Mouse (Mus musculus) A20 (cell line): ENCODE measurements around the gene Kbtbd12.

Experiments used
- DNase-seq: peaks from one replicate; pipeline ENCODE4 v3.0.0-alpha.2; 2011; ENCODE audit warnings: low read depth, low spot score

Gene Kbtbd12

DNA sequence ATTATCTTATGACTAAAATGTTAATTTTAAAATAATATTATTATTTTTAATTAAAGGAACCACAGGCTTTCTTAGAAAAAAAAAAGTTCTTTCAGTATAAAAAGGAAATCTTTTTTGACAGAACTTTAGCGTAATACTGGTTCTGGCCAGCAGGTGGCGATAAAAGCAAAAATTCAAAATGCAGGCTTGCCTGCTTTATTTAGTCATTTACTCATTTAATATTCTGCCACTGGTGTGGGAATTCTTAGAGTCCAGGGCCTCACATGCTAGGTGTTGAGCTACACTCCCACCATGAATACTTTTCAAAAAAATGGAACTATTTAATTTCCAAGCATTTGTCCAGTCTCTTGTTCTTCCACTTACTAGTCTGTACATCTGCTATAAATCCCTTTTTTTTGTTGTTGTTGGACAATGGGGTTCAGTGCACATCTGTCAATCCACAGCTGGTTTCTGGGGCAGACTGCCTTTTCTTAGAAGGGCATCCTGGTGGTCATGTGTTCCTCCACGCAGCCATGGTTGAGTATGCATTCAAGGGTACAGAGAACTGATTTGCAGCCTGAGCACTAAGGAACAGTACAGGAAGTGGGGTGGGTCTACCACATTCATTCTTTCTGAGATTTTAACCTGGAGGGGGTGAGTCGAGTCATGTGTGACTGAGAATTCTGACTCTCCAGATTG lies 88.5 kb downstream of the Kbtbd12 start:
- DNase-seq: peak; percentile 53

DNA sequence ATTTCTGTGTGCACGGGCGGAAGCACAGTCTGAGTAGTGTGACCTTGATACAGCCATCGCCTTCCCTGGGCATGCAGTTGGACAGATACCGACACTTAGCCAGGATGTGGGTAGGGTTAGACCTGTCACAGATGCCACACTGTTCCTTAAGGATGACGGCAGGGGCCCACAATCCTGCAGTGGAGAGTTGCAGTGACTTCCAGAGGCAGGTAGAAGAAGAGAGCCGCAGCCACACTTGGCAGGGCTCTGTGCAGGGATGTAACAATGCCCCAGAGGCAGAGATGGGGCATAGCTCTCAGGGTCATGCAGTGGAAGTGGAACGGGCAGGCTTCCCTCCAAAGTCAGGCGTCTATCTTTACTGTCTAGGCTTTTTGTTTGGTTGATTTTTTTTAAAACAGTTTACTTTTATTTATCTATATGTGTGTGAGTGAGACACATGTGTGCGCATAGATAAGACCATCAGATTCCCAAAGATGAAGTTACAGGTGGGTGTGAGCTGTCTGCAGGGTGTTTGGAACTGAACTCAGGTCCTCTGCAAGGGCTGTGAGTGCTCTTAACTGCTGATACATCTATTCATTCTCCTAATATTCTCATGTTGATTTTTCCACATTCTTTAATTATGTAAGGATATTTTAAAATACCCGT lies 89.2 kb downstream of the Kbtbd12 start:
- no peak for DNase-seq

DNA sequence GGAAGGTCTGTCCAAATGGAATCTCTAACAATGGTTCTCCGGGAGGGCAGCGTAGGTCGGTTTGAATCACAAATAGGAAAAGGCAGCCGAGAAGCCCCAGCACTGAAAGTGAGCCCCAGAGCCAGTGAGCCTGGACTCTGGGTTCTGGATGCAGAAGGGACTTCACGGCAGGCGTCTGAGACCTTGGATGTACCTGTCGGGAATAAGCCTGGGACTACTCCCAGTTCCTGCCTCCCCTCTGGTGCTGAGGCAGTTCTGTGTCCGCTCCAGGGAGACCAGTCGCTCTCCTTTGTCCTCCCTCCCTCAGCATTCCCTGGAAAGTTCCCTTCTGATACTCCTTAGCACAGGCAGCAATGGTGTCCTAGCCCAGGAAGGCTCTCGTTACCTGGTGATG lies 92.4 kb downstream of the Kbtbd12 start:
- no peak for DNase-seq

DNA sequence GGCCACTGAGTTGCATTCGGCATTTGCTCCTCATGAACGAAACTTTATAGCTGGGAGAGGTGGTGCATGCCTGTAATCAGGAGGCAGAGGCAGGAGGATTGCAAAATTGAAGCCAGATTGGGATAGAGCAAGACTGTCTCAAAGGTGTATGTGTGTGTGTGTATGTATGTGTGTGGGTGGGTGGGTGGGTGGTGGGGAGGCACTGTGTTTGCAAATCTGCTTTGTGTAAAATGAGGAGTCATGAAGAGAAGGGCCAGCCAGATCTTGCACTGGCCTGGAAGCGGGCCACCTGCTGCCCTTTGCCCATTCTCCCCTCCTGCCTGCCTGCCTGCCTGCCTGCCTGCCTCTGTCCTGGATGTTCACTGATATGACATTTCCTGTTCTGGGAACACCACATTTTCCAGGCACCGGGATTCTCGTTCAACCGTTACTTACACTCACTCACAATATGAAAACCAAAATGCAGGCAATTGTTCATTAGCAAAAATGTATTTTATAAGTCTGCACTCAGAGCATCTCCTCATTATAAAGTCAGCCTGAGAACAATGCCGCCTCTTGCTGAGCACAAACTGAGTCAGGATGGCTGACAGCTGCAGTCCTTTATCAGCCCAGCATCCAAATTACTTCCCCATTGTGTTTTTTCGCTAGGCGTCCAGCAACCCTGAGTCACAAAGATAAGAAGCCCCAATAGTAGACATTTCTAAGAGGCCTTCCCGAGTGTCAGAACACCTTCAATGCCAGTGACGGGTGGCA lies 92.9 kb downstream of the Kbtbd12 start:
- no peak for DNase-seq

DNA sequence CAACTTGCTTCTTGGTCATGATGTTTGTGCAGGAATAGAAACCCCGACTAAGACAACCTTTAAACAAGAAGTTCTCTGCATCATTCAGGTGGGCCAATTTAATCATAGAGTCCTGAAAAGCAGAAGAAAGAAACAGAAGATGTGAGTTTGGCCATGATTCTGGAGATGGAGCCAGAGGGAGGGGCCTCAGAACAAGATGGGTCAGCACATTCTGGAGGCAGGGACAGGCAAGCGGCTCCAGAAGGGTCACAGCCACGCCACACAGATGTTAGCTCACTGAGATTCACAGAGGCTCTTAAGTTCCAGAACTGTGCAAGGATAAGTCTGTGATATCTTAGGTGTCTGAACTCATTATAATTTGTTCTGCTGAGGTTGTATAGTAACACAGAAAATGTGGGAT lies 93.5 kb downstream of the Kbtbd12 start:
- DNase-seq: no peak

DNA sequence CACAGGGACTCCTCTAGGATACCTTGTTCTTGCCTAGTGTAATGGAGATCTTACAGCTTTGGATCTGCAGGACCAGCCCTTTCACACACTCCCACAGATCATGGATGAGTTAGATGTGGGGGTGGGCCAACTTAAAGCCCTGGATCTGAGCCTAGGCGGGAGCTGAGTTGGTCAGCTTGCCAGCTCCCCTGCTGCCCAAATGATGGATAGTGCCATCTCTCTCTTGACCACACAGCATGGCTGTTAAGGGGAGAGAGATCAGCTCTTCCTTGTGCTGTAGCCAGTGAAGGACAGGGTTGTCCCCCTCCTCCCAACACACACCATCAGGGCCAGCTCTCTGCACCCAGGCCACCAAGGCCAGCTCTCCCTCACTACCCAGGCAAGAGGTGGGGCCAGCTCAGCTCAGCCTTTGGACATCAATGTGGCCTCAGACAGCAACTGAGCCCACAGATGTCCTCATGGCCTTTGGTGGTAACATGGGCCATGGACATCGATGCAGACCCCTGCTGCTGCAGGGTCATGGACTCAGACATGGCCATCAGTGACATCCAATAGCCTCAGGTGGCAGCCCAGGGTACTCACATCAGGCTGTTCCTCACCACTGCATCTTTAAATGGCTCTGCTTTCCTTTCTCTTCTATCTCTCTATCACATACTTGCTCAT lies 97.5 kb downstream of the Kbtbd12 start:
- DNase-seq: no peak

DNA sequence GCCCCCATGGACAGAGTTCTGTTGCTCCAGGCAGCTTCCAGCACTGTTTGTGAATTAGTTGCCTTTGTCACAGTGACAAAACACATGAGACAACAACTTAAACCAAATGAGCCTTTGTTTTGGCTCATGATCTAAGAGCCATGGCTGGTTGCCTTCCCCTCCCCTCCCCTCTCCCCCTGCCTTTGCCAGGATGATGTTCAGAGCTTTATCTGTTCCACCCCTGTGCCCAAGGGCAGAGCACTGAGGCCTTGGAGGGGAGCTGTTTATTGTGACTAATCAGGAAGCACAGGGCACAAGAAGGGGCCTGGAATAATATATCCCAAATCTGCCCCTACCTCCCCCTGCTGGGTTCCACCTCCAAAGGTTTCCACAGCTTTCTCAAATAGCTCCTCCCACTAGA lies 107.4 kb downstream of the Kbtbd12 start:
- DNase-seq: no peak

DNA sequence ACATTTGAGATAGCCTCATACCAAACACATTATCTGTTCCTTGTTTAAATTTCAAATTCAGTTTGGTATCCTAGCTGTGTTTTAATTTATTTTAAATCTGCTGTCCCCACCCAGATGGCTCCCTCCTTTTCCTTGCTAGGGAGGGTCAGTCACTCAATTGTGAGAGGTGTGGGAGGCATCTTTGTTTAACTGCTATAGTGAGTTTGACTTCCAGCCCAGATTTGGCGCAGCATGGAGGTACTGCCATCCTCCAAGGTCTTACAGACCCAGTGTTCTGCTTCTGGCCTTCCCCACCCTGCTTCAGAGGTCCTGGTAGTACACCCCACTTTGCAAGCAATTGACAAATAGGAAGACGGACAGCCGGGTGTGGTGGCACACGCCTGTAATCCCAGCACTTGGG lies 113.7 kb downstream of the Kbtbd12 start:
- DNase-seq: no peak

DNA sequence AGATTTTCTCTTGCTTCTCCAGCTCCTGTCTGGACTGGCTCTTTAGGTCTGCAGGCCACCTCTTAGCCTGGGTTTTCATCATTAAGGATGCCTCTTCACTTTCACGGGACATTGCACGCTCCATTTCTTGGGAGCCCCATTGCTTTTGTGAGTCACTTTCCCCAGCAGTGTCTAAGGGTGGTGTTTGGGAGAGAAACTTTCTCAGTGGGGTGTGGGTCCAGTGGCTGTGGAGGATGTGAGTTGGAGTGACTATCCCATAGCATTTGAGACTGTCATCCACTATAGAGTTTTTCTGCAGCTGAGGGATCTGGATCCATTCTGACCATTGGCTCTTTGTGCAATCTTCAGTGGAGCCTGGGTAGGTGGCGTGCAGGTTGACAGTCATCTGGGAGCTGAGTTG lies 114.3 kb downstream of the Kbtbd12 start:
- no peak for DNase-seq

DNA sequence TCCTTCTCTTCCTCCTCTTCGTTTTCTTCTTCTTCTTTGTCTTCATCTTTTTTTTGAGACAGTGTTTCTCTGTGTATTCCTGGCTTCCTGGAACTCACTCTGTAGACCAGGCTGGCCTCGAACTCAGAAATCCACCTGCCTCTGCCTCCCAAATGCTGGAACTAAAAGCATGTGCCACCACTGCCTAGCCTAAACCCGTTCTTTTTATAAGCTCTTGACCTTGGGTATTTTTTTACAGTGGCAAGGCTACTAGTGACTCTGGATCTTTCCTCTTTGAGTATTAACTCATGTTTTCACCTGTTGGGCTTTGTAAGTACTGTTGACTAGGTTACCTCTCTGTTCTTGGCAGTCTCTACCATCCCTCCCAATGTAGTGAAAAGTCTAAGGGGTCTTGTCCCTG lies 114.7 kb downstream of the Kbtbd12 start:
- no peak for DNase-seq

DNA sequence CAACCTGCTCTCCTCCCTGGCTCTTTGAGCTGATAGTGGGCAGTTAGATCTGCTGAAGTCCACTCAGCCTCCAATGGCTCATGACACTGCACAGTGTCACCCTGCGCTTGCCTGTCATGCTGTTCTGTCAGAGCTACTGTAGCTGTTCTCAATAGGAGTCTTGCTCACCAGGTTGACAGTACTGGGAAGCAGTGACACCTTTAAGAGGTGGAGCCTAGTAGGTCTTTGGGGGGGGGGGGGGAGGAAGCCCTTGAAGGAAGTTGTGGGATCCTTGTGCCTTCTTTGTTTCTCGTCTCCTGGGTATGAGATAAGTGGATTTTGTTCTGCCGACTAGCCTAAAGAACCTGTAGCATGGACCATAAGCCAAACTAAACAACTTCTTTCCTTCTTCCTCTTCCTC lies 115.1 kb downstream of the Kbtbd12 start:
- no peak for DNase-seq

DNA sequence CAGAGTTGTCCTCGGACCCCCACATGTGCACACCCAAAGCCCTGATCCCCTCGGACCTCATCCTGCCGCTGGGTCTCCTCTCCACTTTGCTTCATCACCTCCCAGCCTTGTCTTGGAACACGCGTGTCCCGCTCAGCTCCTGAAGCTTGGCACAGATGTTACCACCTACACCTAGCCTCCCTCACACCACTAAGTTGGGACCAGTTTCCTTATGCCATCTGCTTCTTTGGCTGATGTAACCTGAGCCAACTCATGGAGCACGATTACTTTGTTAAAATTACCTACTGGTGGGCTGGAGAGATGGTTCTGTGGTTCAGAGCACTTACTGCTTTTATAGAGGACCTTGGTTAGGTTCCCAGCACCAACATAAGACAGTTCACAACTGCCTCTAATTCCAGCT lies 115.9 kb downstream of the Kbtbd12 start:
- DNase-seq: no peak

DNA sequence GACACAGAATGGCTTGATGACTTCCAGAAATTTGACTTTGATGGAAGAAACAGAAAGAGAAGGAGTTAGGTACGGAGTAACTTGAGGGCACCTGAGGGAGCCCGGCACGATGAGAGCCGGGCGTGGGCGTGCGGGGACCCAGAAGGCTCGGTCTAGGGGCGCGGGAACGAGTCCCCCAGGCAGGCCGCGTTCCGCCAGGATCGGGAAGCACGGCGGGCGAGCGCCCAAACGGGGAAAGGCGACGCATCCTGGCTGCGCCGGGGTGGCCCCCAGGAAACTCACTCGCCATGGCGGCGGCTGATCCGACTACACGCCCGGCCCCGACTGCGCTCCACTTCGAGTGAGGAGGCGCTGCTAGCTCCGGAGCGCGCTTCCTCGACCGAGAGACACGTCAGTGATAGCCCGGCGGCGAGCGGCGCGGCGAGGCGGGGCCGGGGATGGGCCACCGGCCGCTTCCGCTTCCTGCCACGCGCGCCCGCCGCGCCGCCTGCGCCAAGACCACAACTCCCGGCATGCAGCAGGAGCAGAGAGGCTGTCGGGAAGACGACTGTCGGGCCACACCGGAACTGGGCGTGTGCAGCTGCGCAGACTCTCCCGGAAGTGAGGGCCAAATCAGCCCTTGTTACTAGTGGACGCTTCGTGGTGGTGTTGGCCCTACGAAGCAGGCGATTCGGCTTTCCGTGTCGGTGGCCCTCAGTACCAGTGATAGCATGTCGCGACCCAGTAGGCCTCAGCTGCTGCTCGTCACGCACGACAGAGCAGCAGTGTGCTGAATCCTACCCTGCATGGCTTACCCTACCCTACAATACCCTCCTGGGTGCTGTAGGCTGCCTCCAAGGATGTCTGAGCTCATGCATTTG lies 119.1 kb downstream of the Kbtbd12 start, which contains the start of gene Sec61a1:
Gene Sec61a1, minus strand, starts transcription at position 502 of the 860 bp plus-strand sequence.
- DNase-seq: peak; percentile 96

DNA sequence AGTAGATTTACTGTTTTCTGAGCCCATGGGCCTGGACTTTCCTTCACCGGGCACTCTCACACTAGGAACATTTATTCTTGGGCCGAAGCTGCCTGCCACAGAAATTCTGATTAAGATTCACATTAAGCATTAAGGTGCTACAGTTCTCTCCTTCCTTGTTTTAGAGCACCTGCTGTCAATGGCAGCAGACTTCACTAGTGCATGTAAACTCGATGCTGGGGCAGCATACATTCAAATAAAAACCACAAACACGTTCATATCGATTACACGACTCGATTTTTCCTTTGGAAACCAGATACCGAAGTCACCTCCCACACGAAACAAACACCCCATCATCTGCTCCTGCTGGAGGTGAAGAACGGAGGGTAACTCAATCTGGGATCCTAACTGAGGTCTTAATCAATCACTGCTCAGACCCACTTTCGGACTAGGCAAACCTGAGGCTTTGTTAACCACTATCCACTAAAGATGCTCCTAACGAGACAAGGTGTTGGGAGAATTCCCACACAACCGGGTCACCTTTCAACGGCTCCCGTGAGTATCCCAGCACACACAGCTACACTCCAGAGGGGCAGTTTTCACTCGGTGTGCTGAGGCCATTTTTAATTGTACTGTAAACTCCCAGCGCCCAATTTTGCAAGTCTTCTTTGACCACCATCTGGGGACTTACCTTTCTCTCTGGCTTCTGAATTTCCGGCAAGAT lies 119.9 kb downstream of the Kbtbd12 start:
- peak; percentile 49 for DNase-seq

DNA sequence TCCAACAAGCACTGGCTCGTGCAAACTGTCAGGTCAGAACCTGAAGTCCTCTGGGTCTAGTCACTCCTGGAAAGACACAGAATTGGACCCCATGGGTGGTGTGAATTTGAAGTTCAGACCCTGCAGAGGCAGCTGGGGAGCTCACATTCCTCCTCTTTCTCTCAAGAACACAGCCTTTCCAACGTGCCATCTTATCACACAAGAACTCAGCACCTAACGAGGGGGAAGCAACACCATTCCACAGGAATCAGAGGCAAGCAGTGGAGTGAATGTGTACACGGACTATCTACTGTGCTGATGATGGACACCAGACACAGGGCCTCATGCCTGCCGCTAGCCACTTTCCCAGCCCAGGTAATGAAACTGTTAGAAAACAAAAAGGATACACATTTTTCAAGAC lies 121.1 kb downstream of the Kbtbd12 start:
- DNase-seq: no peak

DNA sequence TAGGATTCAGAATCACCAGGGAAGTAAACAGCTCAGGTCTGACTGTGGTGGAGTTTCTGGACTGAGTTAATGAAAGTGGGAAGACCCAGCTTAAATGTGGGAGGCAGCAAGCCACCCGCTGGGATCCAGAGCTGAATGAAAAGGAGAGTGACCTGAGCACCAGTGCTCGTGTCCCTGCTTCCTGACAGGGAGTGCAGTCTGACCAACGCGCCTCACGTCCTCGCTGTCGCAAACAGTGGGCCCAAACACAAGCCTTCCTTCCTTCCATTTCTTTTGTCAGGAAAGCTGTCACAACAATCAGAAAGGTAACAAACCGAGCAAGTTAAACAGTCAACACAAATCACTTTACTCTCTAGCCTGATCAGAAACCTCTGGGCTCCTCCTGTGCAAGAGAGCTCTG lies 121.8 kb downstream of the Kbtbd12 start:
- no peak for DNase-seq

DNA sequence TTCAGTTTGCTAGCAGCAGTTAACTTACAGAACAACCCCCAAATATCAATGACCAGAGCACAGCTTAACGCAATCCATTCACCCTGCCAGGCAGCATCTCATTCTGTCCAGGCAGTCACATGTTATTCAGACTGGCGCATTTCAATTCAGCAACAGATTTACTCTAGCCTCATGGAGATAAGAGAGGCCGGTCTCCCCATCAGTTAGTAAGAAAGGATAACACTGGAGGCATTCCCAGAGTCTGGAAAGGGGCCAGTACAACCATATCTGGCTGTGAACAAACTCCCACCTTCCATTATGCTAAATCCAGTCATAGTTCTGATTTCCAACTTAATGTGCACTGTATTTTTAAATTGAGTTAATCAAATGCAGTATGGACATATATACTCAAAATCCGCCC lies 123.2 kb downstream of the Kbtbd12 start:
- no peak for DNase-seq

DNA sequence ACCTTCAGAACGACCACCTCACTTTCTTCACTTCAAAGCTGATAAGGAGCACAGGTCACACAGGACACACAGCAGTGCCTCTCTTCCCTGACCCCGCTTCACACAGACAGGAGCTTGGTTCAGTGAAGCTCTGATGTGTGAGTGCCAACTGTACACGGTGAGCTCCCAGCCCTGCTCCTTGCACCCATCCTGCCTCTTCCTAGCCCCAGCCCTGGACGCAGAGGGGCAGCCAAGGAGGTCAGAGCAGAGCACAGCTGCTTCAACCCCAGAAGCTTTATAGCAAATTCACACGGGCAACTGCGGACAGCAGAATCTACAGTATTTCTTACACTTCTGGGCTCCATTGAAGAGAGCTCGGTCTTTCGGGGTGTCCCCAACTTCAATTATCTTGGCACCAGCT lies 123.8 kb downstream of the Kbtbd12 start:
- DNase-seq: no peak

DNA sequence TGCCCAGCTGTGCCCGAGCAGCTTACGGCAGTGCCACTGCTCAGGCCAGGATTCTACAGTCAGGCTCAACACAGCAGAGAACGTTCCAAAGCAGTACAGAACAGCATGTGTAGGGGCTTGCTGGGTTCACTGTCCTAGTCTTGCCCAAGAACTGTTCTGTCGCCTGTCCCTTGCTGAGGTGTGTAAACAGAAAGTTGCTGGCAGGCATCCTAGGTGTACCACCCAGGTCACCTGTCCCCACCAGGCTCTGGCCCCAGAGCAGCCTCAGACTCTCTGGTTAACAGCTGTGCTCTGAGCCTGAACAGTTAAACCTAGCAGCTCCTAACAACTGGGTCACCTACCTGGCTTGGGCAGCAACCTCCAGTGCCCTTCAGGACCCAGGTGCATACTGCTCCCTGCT lies 134.7 kb downstream of the Kbtbd12 start:
- no peak for DNase-seq

DNA sequence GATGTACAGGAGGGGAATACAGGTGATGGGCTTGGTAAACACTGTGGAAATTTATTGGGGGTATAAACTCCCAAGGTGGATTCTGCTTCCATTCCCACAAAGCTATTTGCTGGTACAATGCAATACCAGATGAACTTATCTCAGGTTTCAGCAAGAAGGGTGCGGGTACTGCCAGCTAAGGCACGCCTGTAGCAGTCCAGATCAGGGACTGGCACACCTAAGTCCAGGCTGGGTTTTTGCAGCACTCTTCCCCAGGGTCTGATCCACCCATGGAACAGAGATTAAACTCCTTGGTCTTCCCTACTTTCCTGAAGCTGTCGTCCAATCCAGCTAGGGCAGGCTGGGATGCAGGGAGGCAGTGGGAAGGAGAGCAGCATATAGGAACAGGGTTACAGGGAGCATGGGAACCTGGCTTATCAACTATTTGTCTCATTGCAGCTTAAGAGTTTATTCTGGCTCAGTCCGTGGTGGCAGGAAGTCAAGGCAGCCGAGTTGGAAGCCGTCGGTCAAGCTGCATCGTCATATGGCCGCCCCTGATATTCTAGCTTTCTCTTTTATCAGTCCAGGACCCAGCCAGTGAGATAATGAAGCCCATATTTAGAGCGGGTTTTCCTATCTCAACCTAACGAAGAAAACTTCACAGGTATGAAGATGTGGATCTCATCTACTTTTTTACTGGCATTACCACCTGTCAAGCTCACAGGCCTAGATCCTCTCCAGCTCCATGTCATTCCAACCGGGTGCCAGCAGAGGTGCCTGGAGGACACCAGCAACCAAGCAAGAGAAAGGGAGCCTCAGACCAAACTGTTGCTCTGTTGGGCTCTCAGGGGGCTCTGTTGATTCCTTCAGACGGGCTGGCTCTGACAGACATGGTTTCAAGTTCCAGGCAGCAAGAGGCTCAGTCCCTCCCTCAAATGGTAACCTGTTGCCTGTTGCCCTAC lies 135.4 kb downstream of the Kbtbd12 start:
- no peak for DNase-seq
